Mouse (Mus musculus): Measurements from ENCODE around the gene 1500009C09Rik.

- TF ChIP-seq POLR2A (IDR thresholded peaks at IDR 0.05; ENCODE audit: insufficient read depth, low read depth, low read length) (no peak), CTCF (IDR thresholded peaks at IDR 0.05; ENCODE audit: insufficient read depth, low read depth, low read length) (no peak)
Measured at GRCm38 (mm10) chr15:82216142-82216827, 35.9 kb upstream of the 1500009C09Rik start.

Measured in olfactory bulb, adult 2 months (tissue).